Mouse (Mus musculus): ENCODE measurements at regions not wholly inside any gene's neighbourhood (a gene's known extent, or its start where the extent isn't known, plus 50 kb on each side); places are given as distances from the start of the nearest gene placed in this dataset.

DNA sequence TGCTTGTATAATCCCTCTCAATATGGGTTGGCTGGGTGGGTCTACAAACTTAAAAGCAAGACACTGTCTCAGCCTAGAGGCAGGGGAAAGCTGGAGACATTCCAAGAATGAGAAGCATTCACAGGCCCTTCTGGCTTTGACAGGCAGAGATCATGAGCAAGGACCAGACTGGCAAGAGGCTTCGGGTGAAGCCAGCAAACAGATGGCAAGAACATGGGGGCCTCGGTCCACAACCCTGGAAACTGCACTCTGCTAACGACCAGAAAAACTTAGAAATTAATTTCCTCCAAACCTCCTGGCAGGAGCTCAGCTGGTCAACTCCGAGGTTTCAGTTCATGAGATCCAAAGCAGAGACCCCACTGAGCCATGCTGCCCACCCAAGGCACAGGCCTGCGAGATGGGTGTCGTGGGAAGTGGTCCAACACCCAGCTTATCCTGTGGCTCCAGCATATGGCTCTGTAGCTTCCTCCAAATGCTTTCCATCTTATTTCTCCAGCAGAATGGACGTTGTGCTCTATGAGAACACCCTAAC is 99.1 kb downstream of the Ets2 start:
- H3K4me1 ChIP-seq = peaks cover 24% of the 10 kb centered on the region
- no peak overlapping the region for H3K4me2 ChIP-seq
- no peak for ATAC-seq (ENCODE audit: insufficient number of reproducible peaks, low FRiP score, low TSS enrichment, low read depth)
- H3K9ac ChIP-seq = no peak overlapping the region
- 38% methylated on average over 7 of the region's 7 CpGs for WGBS
- no peaks in the 10 kb centered on the region for H3K36me3 ChIP-seq
- peak overlapping the region; percentile 27; the same call in 1 of the 2 replicates for H3K27ac ChIP-seq
- no peaks in the 10 kb centered on the region for H3K27me3 ChIP-seq
- H3K4me3 ChIP-seq = no peak overlapping the region
- no peaks in the 10 kb centered on the region for H3K9me3 ChIP-seq

DNA sequence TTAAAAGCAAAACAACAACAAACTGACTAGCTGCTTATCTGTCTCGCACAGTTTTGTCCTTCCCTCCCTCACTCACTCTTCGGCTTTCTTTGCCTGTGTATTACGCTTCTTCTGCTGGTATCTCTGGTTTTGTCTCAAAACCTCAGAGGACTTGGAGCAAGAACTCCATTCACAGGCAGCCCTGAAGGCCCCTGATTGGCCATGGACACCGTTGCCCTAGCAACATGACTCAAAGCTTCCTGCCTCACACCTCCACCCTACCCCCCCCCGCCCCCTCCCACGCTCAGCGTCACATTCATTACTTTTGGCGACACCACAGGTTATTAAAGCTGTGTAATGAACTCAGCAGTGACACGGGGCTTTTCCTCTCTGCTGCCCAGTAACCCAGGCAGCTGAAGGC is 96.7 kb downstream of the Ets2 start:
- Histone ChIP-seq H3K4me2 (no peak overlapping the region), H3K4me1 (peaks cover 40% of the 10 kb centered on the region), H3K36me3 (no peaks in the 10 kb centered on the region), H3K27me3 (no peaks in the 10 kb centered on the region), H3K27ac (no peak overlapping the region), H3K9me3 (no peaks in the 10 kb centered on the region), H3K9ac (no peak overlapping the region), H3K4me3 (no peak overlapping the region)
- no peak for ATAC-seq (ENCODE audit: insufficient number of reproducible peaks, low FRiP score, low TSS enrichment, low read depth)
- 48% methylated on average over 9 of the region's 9 CpGs for WGBS

DNA sequence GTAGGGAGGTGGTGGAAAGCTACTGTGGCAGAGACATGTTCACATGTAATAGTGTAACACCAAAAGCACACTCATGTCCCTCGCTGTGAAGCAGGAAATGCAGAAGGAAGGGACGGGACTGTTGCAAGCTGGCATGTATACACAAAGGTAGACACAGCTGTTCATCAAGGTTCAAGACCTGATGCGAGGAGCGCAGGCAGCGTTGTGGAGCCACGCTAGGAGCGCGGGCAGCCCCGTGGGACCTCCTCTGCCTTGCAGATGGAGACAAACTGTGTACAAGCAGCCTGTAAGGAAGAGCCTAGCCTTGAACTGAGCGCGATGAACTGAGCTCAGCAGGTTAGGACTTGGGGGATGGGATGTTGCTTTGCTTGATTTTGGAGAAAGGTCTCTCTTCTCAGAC is 96.2 kb downstream of the Ets2 start:
- no peak overlapping the region for H3K9ac ChIP-seq
- H3K4me2 ChIP-seq = no peak overlapping the region
- WGBS = 71% methylated on average over 11 of the region's 11 CpGs
- H3K27ac ChIP-seq = no peak overlapping the region
- H3K9me3 ChIP-seq = no peaks in the 10 kb centered on the region
- H3K4me3 ChIP-seq = no peak overlapping the region
- no peaks in the 10 kb centered on the region for H3K36me3 ChIP-seq
- peaks cover 43% of the 10 kb centered on the region for H3K4me1 ChIP-seq
- H3K27me3 ChIP-seq = no peaks in the 10 kb centered on the region
- ATAC-seq (ENCODE audit: insufficient number of reproducible peaks, low FRiP score, low TSS enrichment, low read depth) = no peak

DNA sequence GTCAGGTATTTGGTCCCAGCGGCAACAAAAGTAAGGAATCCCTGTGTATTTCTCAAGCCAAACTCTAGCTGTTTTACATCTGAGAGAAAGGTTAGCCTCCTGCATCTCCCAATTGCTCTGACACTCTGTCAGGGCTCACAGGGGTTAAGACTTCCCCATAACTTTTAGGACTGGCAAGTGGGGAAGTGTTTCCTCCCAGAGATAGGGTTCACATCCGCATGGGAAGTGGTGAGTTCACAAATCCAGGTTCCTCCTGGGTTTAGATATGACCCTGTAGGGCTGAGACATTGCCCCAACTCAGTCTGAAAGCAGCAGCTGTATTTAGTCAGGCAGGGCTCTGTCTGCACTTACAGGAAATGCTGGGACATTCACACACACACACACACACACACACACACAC is 95.3 kb downstream of the Ets2 start:
- Histone ChIP-seq H3K4me1 (peaks cover 43% of the 10 kb centered on the region), H3K9me3 (no peaks in the 10 kb centered on the region), H3K36me3 (no peaks in the 10 kb centered on the region), H3K27ac (peak overlapping the region; percentile 61), H3K9ac (no peak overlapping the region), H3K4me2 (no peak overlapping the region), H3K27me3 (no peaks in the 10 kb centered on the region), H3K4me3 (no peak overlapping the region)
- 62% methylated on average over 2 of the region's 2 CpGs for WGBS
- no peak for ATAC-seq (ENCODE audit: insufficient number of reproducible peaks, low FRiP score, low TSS enrichment, low read depth)

DNA sequence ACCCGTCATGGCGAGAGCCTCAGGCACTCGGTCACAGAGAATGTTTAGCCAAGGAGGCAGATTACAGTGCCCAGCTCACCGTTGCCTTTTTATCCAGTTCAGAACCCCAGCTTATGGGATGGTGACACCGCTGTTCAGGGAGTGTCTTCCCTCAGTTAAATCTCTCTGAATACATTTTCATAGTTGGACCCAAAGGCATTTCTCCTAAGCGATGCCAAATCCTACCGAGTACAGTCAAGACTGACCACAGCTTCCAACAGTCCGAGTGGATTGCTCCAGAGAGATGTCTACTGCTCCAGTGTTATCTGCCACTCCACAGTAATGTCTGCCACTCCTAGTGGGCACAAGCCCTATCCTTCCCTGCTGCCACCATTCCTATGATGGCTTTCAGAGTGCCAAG is 93.0 kb downstream of the Ets2 start:
- H3K9me3 ChIP-seq = no peaks in the 10 kb centered on the region
- H3K9ac ChIP-seq = no peak overlapping the region
- H3K27me3 ChIP-seq = no peaks in the 10 kb centered on the region
- H3K36me3 ChIP-seq = no peaks in the 10 kb centered on the region
- peak overlapping the region; percentile 44; the same call in 1 of the 2 replicates for H3K27ac ChIP-seq
- ATAC-seq (ENCODE audit: insufficient number of reproducible peaks, low FRiP score, low TSS enrichment, low read depth) = no peak
- WGBS = 45% methylated on average over 8 of the region's 8 CpGs
- H3K4me3 ChIP-seq = no peak overlapping the region
- peaks cover 30% of the 10 kb centered on the region for H3K4me1 ChIP-seq
- peak overlapping the region; percentile 25; the same call in 1 of the 2 replicates for H3K4me2 ChIP-seq

DNA sequence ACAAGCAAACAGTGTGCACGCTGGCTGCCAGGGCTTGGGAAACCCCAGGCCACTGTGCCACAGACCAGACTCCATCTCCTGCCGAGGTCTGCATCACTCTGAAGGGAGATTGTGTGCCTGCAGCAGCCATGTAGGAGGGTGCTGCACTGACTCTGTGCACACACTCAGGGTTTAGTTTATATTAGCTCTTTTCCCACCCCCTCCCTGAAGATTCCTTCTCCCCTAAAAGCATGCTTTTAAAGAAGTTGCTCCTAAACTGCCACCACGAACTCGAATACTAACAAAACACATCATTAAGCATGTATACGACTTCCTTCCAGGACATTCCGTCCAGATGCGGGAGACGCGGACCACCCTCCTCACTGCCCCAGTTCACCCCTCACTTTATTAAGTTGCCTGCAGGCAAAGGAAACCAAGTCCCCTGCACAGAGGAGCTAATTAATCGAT is 92.4 kb downstream of the Ets2 start:
- Histone ChIP-seq H3K9me3 (no peaks in the 10 kb centered on the region), H3K4me2 (peak overlapping the region; percentile 25; the same call in 1 of the 2 replicates), H3K4me1 (peaks cover 30% of the 10 kb centered on the region), H3K27me3 (no peaks in the 10 kb centered on the region), H3K9ac (no peak overlapping the region), H3K27ac (peak overlapping the region; percentile 44; the same call in 1 of the 2 replicates), H3K4me3 (no peak overlapping the region), H3K36me3 (no peaks in the 10 kb centered on the region)
- ATAC-seq (ENCODE audit: insufficient number of reproducible peaks, low FRiP score, low TSS enrichment, low read depth) = no peak
- WGBS = 13% methylated on average over 10 of the region's 10 CpGs

DNA sequence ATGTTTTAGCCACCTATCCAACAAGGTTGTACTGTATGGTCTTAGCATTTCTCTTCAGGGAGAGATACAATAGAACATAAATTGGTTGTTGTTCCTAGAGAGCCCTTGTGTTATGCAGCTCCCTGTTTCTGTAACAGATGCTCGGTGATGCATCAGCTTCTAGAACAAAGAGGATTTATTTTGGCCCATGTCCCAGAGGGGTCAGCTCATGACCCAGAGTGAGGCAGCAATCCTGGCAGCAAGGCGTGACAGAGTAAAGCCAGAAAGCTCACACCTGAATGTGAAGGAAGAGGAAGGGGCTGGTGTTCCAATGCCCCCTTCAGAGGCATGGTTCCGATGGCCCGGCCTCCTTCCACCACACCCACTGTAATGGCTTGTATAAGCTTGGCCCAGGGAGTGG is 88.8 kb downstream of the Ets2 start:
- no peak overlapping the region for H3K9ac ChIP-seq
- H3K27ac ChIP-seq = no peak overlapping the region
- H3K4me3 ChIP-seq = no peak overlapping the region
- peaks cover 18% of the 10 kb centered on the region for H3K4me1 ChIP-seq
- 72% methylated on average over 4 of the region's 4 CpGs for WGBS
- no peaks in the 10 kb centered on the region for H3K9me3 ChIP-seq
- no peak for ATAC-seq (ENCODE audit: insufficient number of reproducible peaks, low FRiP score, low TSS enrichment, low read depth)
- no peak overlapping the region for H3K4me2 ChIP-seq
- H3K27me3 ChIP-seq = no peaks in the 10 kb centered on the region
- no peaks in the 10 kb centered on the region for H3K36me3 ChIP-seq

DNA sequence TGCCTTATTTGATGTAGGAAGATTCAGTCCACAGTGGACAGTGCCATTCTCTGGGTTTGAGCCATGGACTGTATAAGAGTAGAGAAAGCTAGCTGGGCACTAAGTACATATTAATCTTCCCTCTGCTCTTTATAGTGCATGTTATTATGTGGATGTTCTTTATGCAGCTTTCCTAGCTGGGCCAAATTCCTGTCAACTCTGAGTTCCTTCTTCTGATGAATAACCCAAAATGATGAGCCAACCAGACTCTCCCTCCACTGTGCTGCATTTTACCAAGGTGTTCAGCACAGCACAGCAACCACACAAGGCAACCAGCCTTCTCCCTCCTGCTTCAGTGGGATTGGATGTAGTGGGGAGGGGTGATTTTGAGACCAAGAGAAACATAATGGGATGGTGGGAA is 87.7 kb downstream of the Ets2 start:
- H3K4me1 ChIP-seq = peaks cover 12% of the 10 kb centered on the region

DNA sequence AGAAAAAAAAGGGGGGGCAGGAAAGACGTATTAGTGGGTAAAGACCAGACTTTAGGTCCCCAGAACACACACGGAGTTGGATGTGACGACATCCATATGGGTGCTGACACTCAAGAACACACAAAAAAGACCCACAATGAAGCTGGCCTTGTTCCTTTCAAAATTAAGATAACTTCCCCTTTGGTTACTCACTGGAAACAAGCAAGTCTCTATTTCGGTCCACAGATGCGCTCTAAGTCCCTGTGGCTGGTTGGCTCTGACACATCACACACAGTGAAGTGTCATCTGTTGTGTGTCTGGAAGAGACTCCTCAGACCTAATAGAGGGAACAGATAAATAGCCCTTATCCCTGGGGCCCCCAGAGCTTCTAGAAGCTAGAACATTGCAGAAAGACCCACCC is 79.8 kb downstream of the Ets2 start:
- H3K4me1 ChIP-seq = peaks cover 11% of the 10 kb centered on the region
- WGBS = 78% methylated on average over 5 of the region's 5 CpGs
- H3K4me3 ChIP-seq = no peak overlapping the region
- H3K4me2 ChIP-seq = no peak overlapping the region
- H3K9ac ChIP-seq = no peak overlapping the region
- H3K27me3 ChIP-seq = no peaks in the 10 kb centered on the region
- no peaks in the 10 kb centered on the region for H3K9me3 ChIP-seq
- no peaks in the 10 kb centered on the region for H3K36me3 ChIP-seq
- ATAC-seq (ENCODE audit: insufficient number of reproducible peaks, low FRiP score, low TSS enrichment, low read depth) = no peak
- no peak overlapping the region for H3K27ac ChIP-seq

More for the DNA sequence above, 87.7 kb downstream of the Ets2 start:
- no peaks in the 10 kb centered on the region for H3K9me3 ChIP-seq
- no peak overlapping the region for H3K4me2 ChIP-seq
- ATAC-seq (ENCODE audit: insufficient number of reproducible peaks, low FRiP score, low TSS enrichment, low read depth) = no peak
- no peaks in the 10 kb centered on the region for H3K27me3 ChIP-seq
- no peak overlapping the region for H3K9ac ChIP-seq
- no peak overlapping the region for H3K4me3 ChIP-seq
- no peaks in the 10 kb centered on the region for H3K36me3 ChIP-seq
- no peak overlapping the region for H3K27ac ChIP-seq

DNA sequence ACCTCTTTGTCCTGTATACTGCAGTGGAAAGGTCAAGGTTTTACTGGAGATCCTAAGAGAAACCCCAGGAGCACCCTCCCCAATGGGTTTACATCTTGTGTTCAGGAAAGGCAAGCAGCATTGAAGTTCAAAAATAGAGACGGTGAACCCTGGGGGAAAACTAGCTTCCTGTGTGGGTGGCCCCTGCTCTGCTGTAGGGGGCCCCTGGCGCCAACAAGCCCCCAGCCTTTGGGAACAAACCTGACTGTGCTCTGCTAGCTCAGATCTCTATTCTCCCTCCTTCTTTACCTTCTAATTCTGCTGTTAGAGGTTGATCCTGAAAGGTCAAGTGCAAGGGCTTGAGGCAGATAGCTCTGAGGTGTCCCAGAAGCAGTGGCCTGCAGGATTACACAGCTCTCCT is 78.6 kb downstream of the Ets2 start:
- WGBS = 65% methylated on average over 2 of the region's 2 CpGs
- Histone ChIP-seq H3K4me1 (peaks cover 11% of the 10 kb centered on the region), H3K36me3 (no peaks in the 10 kb centered on the region), H3K9me3 (no peaks in the 10 kb centered on the region), H3K4me3 (no peak overlapping the region), H3K27me3 (no peaks in the 10 kb centered on the region), H3K27ac (no peak overlapping the region), H3K4me2 (no peak overlapping the region), H3K9ac (no peak overlapping the region)
- ATAC-seq (ENCODE audit: insufficient number of reproducible peaks, low FRiP score, low TSS enrichment, low read depth) = no peak

DNA sequence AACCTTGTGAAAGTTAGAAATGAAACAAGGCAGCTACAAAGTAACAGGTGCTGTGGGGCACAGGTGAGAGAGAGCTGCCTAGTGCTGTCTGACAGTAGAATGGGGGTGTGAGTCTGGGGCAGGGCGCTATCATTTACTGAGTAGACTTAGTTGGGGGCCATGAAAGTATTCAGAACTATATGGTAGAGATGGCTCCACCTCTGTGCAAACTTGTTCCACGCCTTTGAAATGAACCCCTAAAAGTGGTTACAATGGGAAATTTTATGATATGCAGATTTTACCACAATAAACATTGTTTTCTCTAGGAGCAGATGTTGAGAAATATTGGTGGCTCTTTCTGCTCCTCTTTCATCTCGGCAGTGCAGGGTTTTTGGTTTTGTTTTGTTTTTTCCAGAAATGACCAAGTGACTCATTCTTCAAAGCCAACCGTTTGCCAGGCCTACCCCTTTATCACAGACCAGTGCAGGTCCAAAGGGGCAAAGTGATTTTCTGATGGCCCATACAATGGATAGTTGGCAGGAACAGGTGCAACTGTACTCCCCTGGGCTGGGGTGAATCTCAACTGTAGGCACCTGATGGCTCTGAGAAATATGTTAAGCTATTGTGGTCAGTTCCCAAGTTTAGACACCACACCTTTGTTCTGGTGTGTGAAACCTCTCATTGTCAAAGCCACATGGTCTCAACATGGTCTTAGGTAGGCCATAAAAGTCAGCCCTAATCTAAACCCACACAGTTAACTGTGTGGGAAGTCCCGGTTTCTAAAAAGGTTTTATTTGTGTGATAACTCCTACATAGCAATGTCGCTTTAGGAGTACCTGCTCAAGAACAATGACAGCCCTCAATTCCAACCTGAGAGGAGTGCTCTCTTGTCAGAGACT is 77.2 kb downstream of the Ets2 start:
- no peak overlapping the region for H3K4me2 ChIP-seq
- peak overlapping the region; percentile 57 for H3K27ac ChIP-seq
- no peaks in the 10 kb centered on the region for H3K36me3 ChIP-seq
- peaks cover 11% of the 10 kb centered on the region for H3K4me1 ChIP-seq
- H3K9ac ChIP-seq = no peak overlapping the region
- ATAC-seq (ENCODE audit: insufficient number of reproducible peaks, low FRiP score, low TSS enrichment, low read depth) = no peak
- H3K27me3 ChIP-seq = no peaks in the 10 kb centered on the region
- no peak overlapping the region for H3K4me3 ChIP-seq
- no peaks in the 10 kb centered on the region for H3K9me3 ChIP-seq
- 73% methylated on average over 6 of the region's 6 CpGs for WGBS

DNA sequence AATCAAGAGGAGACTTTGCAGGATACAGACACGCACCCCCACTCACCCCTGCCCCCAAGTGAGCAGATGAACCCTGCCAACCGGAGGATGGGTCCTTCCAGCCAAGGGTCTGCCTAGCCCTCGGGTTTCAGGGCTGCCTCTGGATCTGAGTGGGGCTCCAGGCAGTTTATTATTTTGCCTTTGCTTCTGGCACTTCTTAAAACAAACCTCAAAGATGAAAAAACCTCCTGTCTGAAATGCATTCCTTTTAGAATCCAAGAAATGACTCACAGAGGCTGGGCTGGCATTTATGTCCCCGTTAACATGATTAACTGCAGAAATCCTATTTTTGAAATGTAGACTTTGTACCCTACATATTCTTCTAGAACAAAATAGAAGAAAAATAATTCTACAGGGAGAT is 76.3 kb downstream of the Ets2 start:
- H3K27me3 ChIP-seq = no peaks in the 10 kb centered on the region
- ATAC-seq (ENCODE audit: insufficient number of reproducible peaks, low FRiP score, low TSS enrichment, low read depth) = no peak
- no peaks in the 10 kb centered on the region for H3K9me3 ChIP-seq
- H3K27ac ChIP-seq = peak overlapping the region; percentile 80
- no peak overlapping the region for H3K4me2 ChIP-seq
- peaks cover 11% of the 10 kb centered on the region for H3K4me1 ChIP-seq
- WGBS = 34% methylated on average over 4 of the region's 4 CpGs
- H3K9ac ChIP-seq = no peak overlapping the region
- H3K36me3 ChIP-seq = no peaks in the 10 kb centered on the region
- no peak overlapping the region for H3K4me3 ChIP-seq

Data from limb, embryonic 15.5 days (tissue).